Mouse (Mus musculus): ENCODE results near the gene Trp53bp2. TPM values are rescaled to one million over a fixed set of nuclear protein-coding genes. Genes with fewer than 3 reads are reported as not detected.

Gene Trp53bp2
- total and polyA plus RNA-seq, 2 experiments: 5.0 to 7.2 TPM

DNA sequence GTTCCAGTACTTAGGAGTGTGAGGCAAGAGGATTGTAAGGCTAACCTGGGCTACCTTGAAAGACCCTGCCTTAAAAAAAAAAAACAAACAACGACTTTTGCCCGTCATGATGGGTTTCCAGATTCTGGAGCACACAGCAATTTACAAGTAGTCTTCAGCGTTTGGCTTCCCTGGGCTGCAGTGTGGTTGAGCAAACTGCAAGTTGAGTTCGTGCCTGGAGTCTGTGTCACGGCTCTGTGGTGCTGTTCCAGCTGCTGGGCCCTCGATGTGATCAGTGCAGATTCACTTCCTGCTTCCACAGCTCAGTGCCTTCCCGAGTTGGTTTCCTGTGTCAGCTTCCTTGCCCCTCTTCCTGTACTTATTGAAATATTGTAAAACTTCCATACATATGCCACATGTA is 52.3 kb downstream of the Trp53bp2 start:
- H3K9ac ChIP-seq (ENCODE audit: low read depth, low read length): no peak overlapping the region
- no peaks in the 10 kb centered on the region; the same call in 1 of the 2 replicates for H3K79me2 ChIP-seq (ENCODE audit: control insufficient read depth, insufficient read depth, low read length)
- no peaks in the 10 kb centered on the region for H3K27me3 ChIP-seq (ENCODE audit: control insufficient read depth, insufficient read depth, low read length)
- WGBS: under 1% methylated on average over 7 of the region's 7 CpGs
- peak; percentile 77 for DNase-seq (ENCODE audit: extremely low read depth, low read depth, low spot score)
- H3K4me1 ChIP-seq (ENCODE audit: control insufficient read depth, insufficient read depth, low read length): peaks cover 19% of the 10 kb centered on the region
- TF ChIP-seq POLR2A (IDR thresholded peaks at IDR 0.05; ENCODE audit: extremely low read depth, insufficient read depth, low read length) (no peak), CTCF (IDR thresholded peaks at IDR 0.05; ENCODE audit: low read depth, low read length) (0 out of 2 replicates have a peak, but pooled peaks have one; percentile 2)
- H3K36me3 ChIP-seq (ENCODE audit: control insufficient read depth, insufficient read depth, low read length): peaks cover 6% of the 10 kb centered on the region; the same call in 1 of the 2 replicates
- H3K27ac ChIP-seq (replicated peaks; ENCODE audit: insufficient read depth, low read depth, low read length): peak overlapping the region; percentile 35
- H3K4me3 ChIP-seq (ENCODE audit: insufficient read depth, low read depth, low read length): no peak overlapping the region

GRCm38 (mm10) chr1:182461813-182462212 is 52.8 kb downstream of the Trp53bp2 start:
- peak overlapping the region; percentile 50 for H3K27ac ChIP-seq (replicated peaks; ENCODE audit: insufficient read depth, low read depth, low read length)
- DNase-seq (ENCODE audit: extremely low read depth, low read depth, low spot score): peak; percentile 84
- H3K9ac ChIP-seq (ENCODE audit: low read depth, low read length): no peak overlapping the region
- TF ChIP-seq CTCF (IDR thresholded peaks at IDR 0.05; ENCODE audit: low read depth, low read length) (no peak), POLR2A (IDR thresholded peaks at IDR 0.05; ENCODE audit: extremely low read depth, insufficient read depth, low read length) (no peak)
- no peaks in the 10 kb centered on the region for H3K27me3 ChIP-seq (ENCODE audit: control insufficient read depth, insufficient read depth, low read length)
- 59% methylated on average over 10 of the region's 10 CpGs for WGBS
- no peaks in the 10 kb centered on the region; the same call in 1 of the 2 replicates for H3K79me2 ChIP-seq (ENCODE audit: control insufficient read depth, insufficient read depth, low read length)
- peaks cover 19% of the 10 kb centered on the region for H3K4me1 ChIP-seq (ENCODE audit: control insufficient read depth, insufficient read depth, low read length)
- peaks cover 3% of the 10 kb centered on the region; the same call in 1 of the 2 replicates for H3K36me3 ChIP-seq (ENCODE audit: control insufficient read depth, insufficient read depth, low read length)
- no peak overlapping the region for H3K4me3 ChIP-seq (ENCODE audit: insufficient read depth, low read depth, low read length)

GRCm38 (mm10) chr1:182465309-182465708 is 56.3 kb downstream of the Trp53bp2 start:
- H3K36me3 ChIP-seq (ENCODE audit: control insufficient read depth, insufficient read depth, low read length): peaks cover 24% of the 10 kb centered on the region
- 62% methylated on average over 4 of the region's 4 CpGs for WGBS
- no peak overlapping the region for H3K9ac ChIP-seq (ENCODE audit: low read depth, low read length)
- H3K27me3 ChIP-seq (ENCODE audit: control insufficient read depth, insufficient read depth, low read length): no peaks in the 10 kb centered on the region
- no peak overlapping the region for H3K27ac ChIP-seq (replicated peaks; ENCODE audit: insufficient read depth, low read depth, low read length)
- TF ChIP-seq CTCF (IDR thresholded peaks at IDR 0.05; ENCODE audit: low read depth, low read length) (no peak), POLR2A (IDR thresholded peaks at IDR 0.05; ENCODE audit: extremely low read depth, insufficient read depth, low read length) (no peak)
- DNase-seq (ENCODE audit: extremely low read depth, low read depth, low spot score): peak; percentile 45
- H3K4me3 ChIP-seq (ENCODE audit: insufficient read depth, low read depth, low read length): no peak overlapping the region
- H3K4me1 ChIP-seq (ENCODE audit: control insufficient read depth, insufficient read depth, low read length): peaks cover 13% of the 10 kb centered on the region
- H3K79me2 ChIP-seq (ENCODE audit: control insufficient read depth, insufficient read depth, low read length): no peaks in the 10 kb centered on the region

GRCm38 (mm10) chr1:182465978-182466377 is 57.0 kb downstream of the Trp53bp2 start:
- H3K36me3 ChIP-seq (ENCODE audit: control insufficient read depth, insufficient read depth, low read length): peaks cover 28% of the 10 kb centered on the region
- peaks cover 10% of the 10 kb centered on the region for H3K4me1 ChIP-seq (ENCODE audit: control insufficient read depth, insufficient read depth, low read length)
- H3K27ac ChIP-seq (replicated peaks; ENCODE audit: insufficient read depth, low read depth, low read length): no peak overlapping the region
- TF ChIP-seq CTCF (IDR thresholded peaks at IDR 0.05; ENCODE audit: low read depth, low read length) (0 out of 2 replicates have a peak, but pooled peaks have one; percentile 24), POLR2A (IDR thresholded peaks at IDR 0.05; ENCODE audit: extremely low read depth, insufficient read depth, low read length) (no peak)
- DNase-seq (ENCODE audit: extremely low read depth, low read depth, low spot score): peak; percentile 27
- H3K27me3 ChIP-seq (ENCODE audit: control insufficient read depth, insufficient read depth, low read length): no peaks in the 10 kb centered on the region
- H3K4me3 ChIP-seq (ENCODE audit: insufficient read depth, low read depth, low read length): no peak overlapping the region
- no peaks in the 10 kb centered on the region for H3K79me2 ChIP-seq (ENCODE audit: control insufficient read depth, insufficient read depth, low read length)
- WGBS: 77% methylated on average over 4 of the region's 4 CpGs
- no peak overlapping the region for H3K9ac ChIP-seq (ENCODE audit: low read depth, low read length)

- no peak overlapping the region for H3K27ac ChIP-seq (replicated peaks; ENCODE audit: insufficient read depth, low read depth, low read length)
- no peak overlapping the region for H3K9ac ChIP-seq (ENCODE audit: low read depth, low read length)
- peaks cover 29% of the 10 kb centered on the region for H3K36me3 ChIP-seq (ENCODE audit: control insufficient read depth, insufficient read depth, low read length)
- no peak overlapping the region for H3K4me3 ChIP-seq (ENCODE audit: insufficient read depth, low read depth, low read length)
- 88% methylated on average over 5 of the region's 5 CpGs for WGBS
- H3K79me2 ChIP-seq (ENCODE audit: control insufficient read depth, insufficient read depth, low read length): no peaks in the 10 kb centered on the region
- peak; percentile 24; the same call in 1 of the 2 replicates for TF ChIP-seq CTCF (IDR thresholded peaks at IDR 0.05; ENCODE audit: low read depth, low read length)
- no peak for TF ChIP-seq POLR2A (IDR thresholded peaks at IDR 0.05; ENCODE audit: extremely low read depth, insufficient read depth, low read length)
- no peaks in the 10 kb centered on the region for H3K27me3 ChIP-seq (ENCODE audit: control insufficient read depth, insufficient read depth, low read length)
- peaks cover 10% of the 10 kb centered on the region for H3K4me1 ChIP-seq (ENCODE audit: control insufficient read depth, insufficient read depth, low read length)
- DNase-seq (ENCODE audit: extremely low read depth, low read depth, low spot score): no peak
Measured at GRCm38 (mm10) chr1:182475005-182475796, 66.2 kb downstream of the Trp53bp2 start.

- Histone ChIP-seq H3K9ac (ENCODE audit: low read depth, low read length) (no peak overlapping the region), H3K79me2 (ENCODE audit: control insufficient read depth, insufficient read depth, low read length) (no peaks in the 10 kb centered on the region), H3K36me3 (ENCODE audit: control insufficient read depth, insufficient read depth, low read length) (peaks cover 7% of the 10 kb centered on the region), H3K4me3 (ENCODE audit: insufficient read depth, low read depth, low read length) (no peak overlapping the region), H3K4me1 (ENCODE audit: control insufficient read depth, insufficient read depth, low read length) (peaks cover 10% of the 10 kb centered on the region), H3K27ac (replicated peaks; ENCODE audit: insufficient read depth, low read depth, low read length) (peak overlapping the region; percentile 74), H3K27me3 (ENCODE audit: control insufficient read depth, insufficient read depth, low read length) (no peaks in the 10 kb centered on the region)
- 25% methylated on average over 4 of the region's 4 CpGs for WGBS
- TF ChIP-seq POLR2A (IDR thresholded peaks at IDR 0.05; ENCODE audit: extremely low read depth, insufficient read depth, low read length) (no peak), CTCF (IDR thresholded peaks at IDR 0.05; ENCODE audit: low read depth, low read length) (no peak)
- peak; percentile 96 for DNase-seq (ENCODE audit: extremely low read depth, low read depth, low spot score)
Measured at GRCm38 (mm10) chr1:182478935-182479334, 70.0 kb downstream of the Trp53bp2 start.
